Mouse (Mus musculus): ENCODE results near the gene Lsm4. TPM values are rescaled to one million over a fixed set of nuclear protein-coding genes. Genes with fewer than 3 reads are reported as not detected.

The Lsm4 gene
- polyA plus RNA-seq, 2 experiments, result 134 to 160 TPM

DNA sequence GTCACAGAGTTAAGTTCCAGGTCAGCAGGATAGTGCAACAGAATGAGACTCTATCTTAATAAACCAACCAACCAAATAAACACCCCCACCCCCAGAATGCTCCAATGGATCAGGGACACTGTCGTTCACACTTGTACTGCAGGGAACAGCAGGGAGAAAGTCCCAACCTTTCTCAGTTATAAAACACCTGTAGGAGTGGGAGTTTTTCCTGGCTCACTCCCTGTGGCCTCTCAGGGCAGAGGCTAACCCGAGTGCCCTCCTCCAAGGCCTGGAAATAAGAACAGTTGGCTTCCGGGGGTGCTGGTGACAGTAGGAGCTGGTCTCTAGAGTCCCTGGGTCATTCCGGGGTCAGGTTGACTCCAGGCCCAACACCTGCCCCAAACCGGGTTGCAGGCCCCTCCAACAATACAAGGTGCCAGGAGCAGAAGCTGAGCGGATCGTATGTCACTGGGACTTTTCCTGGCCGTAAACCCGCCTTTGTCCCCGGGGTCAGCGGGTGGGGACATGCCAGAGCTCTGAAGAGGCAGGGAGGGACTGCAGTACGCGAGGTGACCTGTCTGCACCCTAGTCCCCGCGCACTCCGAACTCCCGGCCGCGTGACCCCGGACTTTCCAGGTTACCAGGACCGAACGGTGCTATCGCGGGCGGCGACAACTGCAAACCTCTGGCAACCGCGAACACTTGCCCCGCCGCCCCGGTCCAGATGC is 14.0 kb upstream of the Lsm4 start:
- Histone ChIP-seq H3K4me3 (ENCODE audit: insufficient read depth in 1 of 2, low read depth in 2 of 2, low read length in 2 of 2) (peak overlapping the region; percentile 82 to 84), H3K4me1 (replicated peaks; ENCODE audit: control insufficient read depth in 2 of 2, insufficient read depth in 2 of 2, low read length in 1 of 2) (peaks cover 11 to 24% of the 10 kb centered on the region in 2 experiments), H3K27ac (peak overlapping the region; percentile 74), H3K36me3 (replicated peaks; ENCODE audit: control insufficient read depth, insufficient read depth, low read depth) (no peaks in the 10 kb centered on the region; the same call in 1 of the 2 replicates), H3K4me2 (ENCODE audit: low read depth) (peak overlapping the region; percentile 97), H3K9me3 (ENCODE audit: control insufficient read depth, low read length) (no peaks in the 10 kb centered on the region), H3K27me3 (ENCODE audit: control insufficient read depth, insufficient read depth, low read length) (no peaks in the 10 kb centered on the region), H3K9ac (replicated peaks) (peak overlapping the region; percentile 89)
- DNase-seq (ENCODE audit: low read depth in 3 of 3, low spot score in 3 of 3), result no peak
- no peak for TF ChIP-seq CTCF (IDR thresholded peaks at IDR 0.05; ENCODE audit: low read depth)
- no peak for TF ChIP-seq EP300 (IDR thresholded peaks at IDR 0.05; ENCODE audit: low read depth)
- peak; percentile 69 for ATAC-seq (ENCODE audit: insufficient read depth)
- 2% methylated on average over 31 of the region's 31 CpGs for WGBS (ENCODE audit: insufficient replicate concordance)

- no peaks in the 10 kb centered on the region for H3K27me3 ChIP-seq (ENCODE audit: control insufficient read depth, insufficient read depth, low read length)
- peak; percentile 93 for ATAC-seq (ENCODE audit: insufficient read depth)
- no peak for TF ChIP-seq CTCF (IDR thresholded peaks at IDR 0.05; ENCODE audit: low read depth)
- no peak for TF ChIP-seq EP300 (IDR thresholded peaks at IDR 0.05; ENCODE audit: low read depth)
- peak; percentile 76 to 80 (median 79) for DNase-seq (ENCODE audit: low read depth in 3 of 3, low spot score in 3 of 3)
- H3K4me1 ChIP-seq (replicated peaks; ENCODE audit: control insufficient read depth in 2 of 2, insufficient read depth in 2 of 2, low read length in 1 of 2), result peaks cover 11 to 24% of the 10 kb centered on the region in 2 experiments
- no peaks in the 10 kb centered on the region; the same call in 1 of the 2 replicates for H3K36me3 ChIP-seq (replicated peaks; ENCODE audit: control insufficient read depth, insufficient read depth, low read depth)
- peak overlapping the region; percentile 89 for H3K9ac ChIP-seq (replicated peaks)
- peak overlapping the region; percentile 82 to 84 for H3K4me3 ChIP-seq (ENCODE audit: insufficient read depth in 1 of 2, low read depth in 2 of 2, low read length in 2 of 2)
- H3K9me3 ChIP-seq (ENCODE audit: control insufficient read depth, low read length), result no peaks in the 10 kb centered on the region
- 1% methylated on average over 44 of the region's 44 CpGs for WGBS (ENCODE audit: insufficient replicate concordance)
- H3K4me2 ChIP-seq (ENCODE audit: low read depth), result peak overlapping the region; percentile 97
- peak overlapping the region; percentile 74 for H3K27ac ChIP-seq
Observed at GRCm38 (mm10) chr8:70659604-70660272, 13.3 kb upstream of the Lsm4 start.

DNA sequence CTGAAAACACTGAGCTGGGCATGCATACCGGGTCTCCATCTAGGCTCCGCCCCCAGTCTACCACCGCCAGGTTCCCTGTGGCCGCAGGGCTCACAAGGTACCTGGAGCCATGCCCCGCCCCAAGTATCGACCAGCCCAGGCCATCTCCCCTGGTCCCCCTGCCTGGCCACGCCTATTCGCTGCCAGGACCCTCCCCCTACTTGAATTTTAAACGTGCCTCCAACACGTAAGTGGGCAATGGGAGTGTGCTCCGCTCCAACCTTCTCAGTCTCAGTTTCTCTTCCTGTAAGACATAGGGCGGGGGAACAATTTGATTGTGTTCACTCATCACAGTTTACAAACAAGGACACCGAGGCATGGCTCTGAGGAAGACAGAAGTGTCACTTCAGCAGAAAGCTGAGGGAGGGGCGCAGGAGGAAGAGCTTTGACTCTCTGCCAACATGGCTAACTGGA is 12.7 kb upstream of the Lsm4 start, which contains the start of gene Pgpep1:
Pgpep1 (minus strand) TSS at position 116 of the 453 bp plus-strand sequence.
- no peak for DNase-seq (ENCODE audit: low read depth in 3 of 3, low spot score in 3 of 3)
- H3K36me3 ChIP-seq (replicated peaks; ENCODE audit: control insufficient read depth, insufficient read depth, low read depth), result no peaks in the 10 kb centered on the region; the same call in 1 of the 2 replicates
- H3K27ac ChIP-seq, result peak within 1 kb of the TSS; percentile 74
- H3K9ac ChIP-seq (replicated peaks), result peak within 1 kb of the TSS; percentile 89
- H3K27me3 ChIP-seq (ENCODE audit: control insufficient read depth, insufficient read depth, low read length), result no peaks in the 10 kb centered on the region
- peak; percentile 40 for ATAC-seq (ENCODE audit: insufficient read depth)
- peaks cover 11 to 24% of the 10 kb centered on the region in 2 experiments for H3K4me1 ChIP-seq (replicated peaks; ENCODE audit: control insufficient read depth in 2 of 2, insufficient read depth in 2 of 2, low read length in 1 of 2)
- no peak for TF ChIP-seq EP300 (IDR thresholded peaks at IDR 0.05; ENCODE audit: low read depth)
- no peaks in the 10 kb centered on the region for H3K9me3 ChIP-seq (ENCODE audit: control insufficient read depth, low read length)
- H3K4me2 ChIP-seq (ENCODE audit: low read depth), result peak within 1 kb of the TSS; percentile 97
- H3K4me3 ChIP-seq (ENCODE audit: insufficient read depth in 1 of 2, low read depth in 2 of 2, low read length in 2 of 2), result peak within 1 kb of the TSS; percentile 82 to 84
- WGBS (ENCODE audit: insufficient replicate concordance), result 6% methylated on average over 14 of the region's 14 CpGs

- Histone ChIP-seq H3K4me3 (ENCODE audit: insufficient read depth in 1 of 2, low read depth in 2 of 2, low read length in 2 of 2) (no peak overlapping the region), H3K36me3 (replicated peaks; ENCODE audit: control insufficient read depth, insufficient read depth, low read depth) (no peaks in the 10 kb centered on the region), H3K9ac (replicated peaks) (no peak overlapping the region), H3K4me1 (replicated peaks; ENCODE audit: control insufficient read depth in 2 of 2, insufficient read depth in 2 of 2, low read length in 1 of 2) (peaks cover 18 to 33% of the 10 kb centered on the region in 2 experiments), H3K27ac (no peak overlapping the region), H3K27me3 (ENCODE audit: control insufficient read depth, insufficient read depth, low read length) (no peaks in the 10 kb centered on the region), H3K9me3 (ENCODE audit: control insufficient read depth, low read length) (no peaks in the 10 kb centered on the region), H3K4me2 (ENCODE audit: low read depth) (no peak overlapping the region)
- ATAC-seq (ENCODE audit: insufficient read depth) (no peak), DNase-seq (ENCODE audit: low read depth in 3 of 3, low spot score in 3 of 3) (no peak)
- TF ChIP-seq EP300 (IDR thresholded peaks at IDR 0.05; ENCODE audit: low read depth) (no peak), CTCF (IDR thresholded peaks at IDR 0.05; ENCODE audit: low read depth) (no peak)
- 74% methylated on average over 4 of the region's 4 CpGs for WGBS (ENCODE audit: insufficient replicate concordance)
Observed at GRCm38 (mm10) chr8:70663691-70664090, 9.4 kb upstream of the Lsm4 start.

GRCm38 (mm10) chr8:70664631-70665030 is 8.4 kb upstream of the Lsm4 start:
- Histone ChIP-seq H3K4me3 (ENCODE audit: insufficient read depth in 1 of 2, low read depth in 2 of 2, low read length in 2 of 2) (no peak overlapping the region), H3K36me3 (replicated peaks; ENCODE audit: control insufficient read depth, insufficient read depth, low read depth) (no peaks in the 10 kb centered on the region), H3K9ac (replicated peaks) (no peak overlapping the region), H3K9me3 (ENCODE audit: control insufficient read depth, low read length) (no peaks in the 10 kb centered on the region), H3K27me3 (ENCODE audit: control insufficient read depth, insufficient read depth, low read length) (no peaks in the 10 kb centered on the region), H3K27ac (no peak overlapping the region), H3K4me1 (replicated peaks; ENCODE audit: control insufficient read depth in 2 of 2, insufficient read depth in 2 of 2, low read length in 1 of 2) (peaks cover 18 to 30% of the 10 kb centered on the region in 2 experiments), H3K4me2 (ENCODE audit: low read depth) (no peak overlapping the region)
- no peak for DNase-seq (ENCODE audit: low read depth in 3 of 3, low spot score in 3 of 3)
- 58% methylated on average over 3 of the region's 3 CpGs for WGBS (ENCODE audit: insufficient replicate concordance)
- no peak for ATAC-seq (ENCODE audit: insufficient read depth)
- TF ChIP-seq CTCF (IDR thresholded peaks at IDR 0.05; ENCODE audit: low read depth) (no peak), EP300 (IDR thresholded peaks at IDR 0.05; ENCODE audit: low read depth) (no peak)

All from liver, embryonic 14.5 days (tissue).